Mouse (Mus musculus) ES-CJ7 (cell line): ENCODE data around the gene Sema4b.

Source experiments
- DNase-seq: peaks from one replicate; pipeline ENCODE4 v3.0.0; 2011; ENCODE audit warnings: low read depth, low spot score

Sema4b gene

GRCm38 (mm10) chr7:80186531-80187296 lies at the start of gene Sema4b:
Sema4b (plus strand) TSS chr7:80186841.
- peak; percentile 92 for DNase-seq

- no peak for DNase-seq
These were observed 48.3 kb upstream of the Sema4b start for GRCm38 (mm10) chr7:80138375-80138774.

- peak; percentile 67 for DNase-seq
These were observed 45.8 kb upstream of the Sema4b start for GRCm38 (mm10) chr7:80140815-80141214.

- DNase-seq: peak; percentile 43
These were observed 43.0 kb upstream of the Sema4b start for GRCm38 (mm10) chr7:80143331-80144273.

- DNase-seq: peak; percentile 43
These were observed 41.9 kb upstream of the Sema4b start for GRCm38 (mm10) chr7:80144695-80145094.

- DNase-seq: no peak
These were observed 40.6 kb upstream of the Sema4b start for GRCm38 (mm10) chr7:80146077-80146476.

GRCm38 (mm10) chr7:80149356-80149755 lies 37.3 kb upstream of the Sema4b start:
- no peak for DNase-seq

GRCm38 (mm10) chr7:80152152-80152551 lies 34.5 kb upstream of the Sema4b start:
- peak; percentile 93 for DNase-seq

- DNase-seq: peak; percentile 80
These were observed 33.9 kb upstream of the Sema4b start for GRCm38 (mm10) chr7:80152756-80153155.

- DNase-seq: no peak
These were observed 32.0 kb upstream of the Sema4b start for GRCm38 (mm10) chr7:80154689-80155088.

- peak; percentile 86 for DNase-seq
These were observed 29.9 kb upstream of the Sema4b start for GRCm38 (mm10) chr7:80156711-80157227.

GRCm38 (mm10) chr7:80158496-80159268 lies 28.0 kb upstream of the Sema4b start:
- peak; percentile 58 for DNase-seq

GRCm38 (mm10) chr7:80160293-80160944 lies 26.2 kb upstream of the Sema4b start:
- no peak for DNase-seq

- peak; percentile 43 for DNase-seq
These were observed 25.7 kb upstream of the Sema4b start for GRCm38 (mm10) chr7:80160945-80161306.

GRCm38 (mm10) chr7:80165432-80165831 lies 21.2 kb upstream of the Sema4b start:
- no peak for DNase-seq

- no peak for DNase-seq
These were observed 19.9 kb upstream of the Sema4b start for GRCm38 (mm10) chr7:80166740-80167139.

GRCm38 (mm10) chr7:80169847-80170246 lies 16.8 kb upstream of the Sema4b start:
- DNase-seq: no peak

- no peak for DNase-seq
These were observed 15.3 kb upstream of the Sema4b start for GRCm38 (mm10) chr7:80171345-80171744.

GRCm38 (mm10) chr7:80172069-80172956 lies 14.3 kb upstream of the Sema4b start:
- no peak for DNase-seq

- no peak for DNase-seq
These were observed 10.5 kb upstream of the Sema4b start for GRCm38 (mm10) chr7:80176159-80176558.
